Mouse (Mus musculus): ENCODE data around the gene Itpa. TPM values are rescaled to one million over a fixed set of nuclear protein-coding genes. Genes with fewer than 3 reads are reported as not detected.
A peak's percentile ranks its signal among the peaks of the same experiment; 100 is the strongest.

Itpa gene
- 150 and 154 TPM in 2 replicates for polyA plus RNA-seq (2016; fragmentation: Nextera tagmentation; extraction: Ambion mirVana)

- peaks cover 27% of the 10 kb centered on the region for H3K4me1 ChIP-seq
- peaks cover 21% of the 10 kb centered on the region for H3K36me3 ChIP-seq
- 1% methylated on average over 31 of the region's 31 CpGs for WGBS
- H3K4me3 ChIP-seq: peak within 1 kb of the TSS; percentile 79
- H3K27ac ChIP-seq: peak within 1 kb of the TSS; percentile 89
- DNase-seq (ENCODE audit: low spot score): peak; percentile 90
- H3K27me3 ChIP-seq (ENCODE audit: low read depth, poor library complexity, severe bottlenecking): no peaks in the 10 kb centered on the region
- H3K9me3 ChIP-seq (replicated peaks): no peaks in the 10 kb centered on the region
Measured at GRCm38 (mm10) chr2:130667559-130667958, at the start of gene Itpa. Gene Itpa (plus strand): TSS chr2:130667610.

GRCm38 (mm10) chr2:130618972-130619371 lies 48.4 kb upstream of the Itpa start:
- DNase-seq (ENCODE audit: low spot score): no peak
- no peaks in the 10 kb centered on the region for H3K9me3 ChIP-seq (replicated peaks)
- no peak overlapping the region for H3K4me3 ChIP-seq
- 94% methylated on average over 7 of the region's 7 CpGs for WGBS
- H3K27me3 ChIP-seq (ENCODE audit: low read depth, poor library complexity, severe bottlenecking): no peaks in the 10 kb centered on the region
- peaks cover 89% of the 10 kb centered on the region for H3K36me3 ChIP-seq
- no peaks in the 10 kb centered on the region for H3K4me1 ChIP-seq
- H3K27ac ChIP-seq: no peak overlapping the region

DNA sequence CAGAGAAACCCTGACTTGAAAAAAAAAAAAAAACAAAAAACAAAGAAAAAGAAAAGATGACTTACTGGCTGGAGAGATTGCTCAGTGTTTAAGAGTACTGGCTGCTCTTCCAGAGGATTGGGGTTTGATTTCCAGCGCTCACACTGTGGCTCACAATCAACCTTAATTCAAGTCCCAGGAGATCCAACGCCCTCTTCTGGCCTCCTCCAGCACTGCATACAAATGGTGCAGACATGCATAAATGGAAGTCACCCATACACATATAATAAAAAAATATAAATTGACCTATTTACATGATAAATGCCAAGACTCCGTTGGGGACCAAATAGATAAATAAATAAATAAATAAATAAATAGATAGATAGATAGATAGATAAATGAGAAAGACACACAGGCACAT lies 39.0 kb upstream of the Itpa start:
- Histone ChIP-seq H3K27me3 (ENCODE audit: low read depth, poor library complexity, severe bottlenecking) (peaks cover 7% of the 10 kb centered on the region), H3K27ac (no peak overlapping the region), H3K4me1 (peaks cover 17% of the 10 kb centered on the region), H3K36me3 (peaks cover 48% of the 10 kb centered on the region), H3K4me3 (peak overlapping the region; percentile 99; the same call in 1 of the 2 replicates), H3K9me3 (replicated peaks) (no peaks in the 10 kb centered on the region)
- DNase-seq (ENCODE audit: low spot score): no peak
- WGBS: 62% methylated on average over 3 of the region's 3 CpGs

GRCm38 (mm10) chr2:130629080-130629838 lies 38.2 kb upstream of the Itpa start:
- Histone ChIP-seq H3K4me3 (peak overlapping the region; percentile 99), H3K27me3 (ENCODE audit: low read depth, poor library complexity, severe bottlenecking) (peaks cover 15% of the 10 kb centered on the region), H3K4me1 (peaks cover 25% of the 10 kb centered on the region), H3K9me3 (replicated peaks) (no peaks in the 10 kb centered on the region), H3K36me3 (peaks cover 39% of the 10 kb centered on the region), H3K27ac (peak overlapping the region; percentile 90)
- DNase-seq (ENCODE audit: low spot score): no peak
- 2% methylated on average over 37 of the region's 37 CpGs for WGBS

- no peaks in the 10 kb centered on the region for H3K9me3 ChIP-seq (replicated peaks)
- peak; percentile 91 for DNase-seq (ENCODE audit: low spot score)
- peak within 1 kb of the TSS; percentile 99 for H3K4me3 ChIP-seq
- H3K4me1 ChIP-seq: peaks cover 31% of the 10 kb centered on the region
- peak within 1 kb of the TSS; percentile 90 for H3K27ac ChIP-seq
- WGBS: under 1% methylated on average over 25 of the region's 25 CpGs
- H3K36me3 ChIP-seq: peaks cover 34% of the 10 kb centered on the region
- H3K27me3 ChIP-seq (ENCODE audit: low read depth, poor library complexity, severe bottlenecking): peaks cover 21% of the 10 kb centered on the region
Measured at GRCm38 (mm10) chr2:130629839-130630203, 37.6 kb upstream of the Itpa start, which contains the start of the genes Fastkd5 and Ubox5. Gene Fastkd5 (minus strand): TSS chr2:130630027. Gene Ubox5 (minus strand): TSS chr2:130630038.

DNA sequence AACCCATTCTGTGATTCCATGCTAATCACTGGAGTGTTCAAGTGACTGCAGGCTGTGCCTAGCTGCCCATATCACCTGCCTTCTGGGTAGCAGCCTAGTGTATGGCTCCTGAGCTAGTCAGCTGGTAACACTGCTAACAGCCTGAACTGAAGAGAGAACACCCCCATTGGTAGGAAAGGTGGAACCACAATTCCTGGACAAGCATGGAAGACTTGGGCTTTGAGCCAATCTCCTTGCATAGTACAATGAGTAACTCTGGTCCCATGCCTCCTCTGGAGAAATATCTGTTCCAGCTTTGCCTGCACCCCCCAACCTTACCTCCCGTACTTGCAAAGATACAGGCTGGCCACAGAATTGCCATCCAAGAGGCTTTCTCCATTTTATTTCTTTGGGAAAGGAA lies 35.0 kb upstream of the Itpa start:
- H3K4me1 ChIP-seq: peaks cover 44% of the 10 kb centered on the region
- peaks cover 47% of the 10 kb centered on the region for H3K27me3 ChIP-seq (ENCODE audit: low read depth, poor library complexity, severe bottlenecking)
- H3K9me3 ChIP-seq (replicated peaks): no peaks in the 10 kb centered on the region
- no peak overlapping the region for H3K27ac ChIP-seq
- H3K4me3 ChIP-seq: no peak overlapping the region
- DNase-seq (ENCODE audit: low spot score): no peak
- 92% methylated on average over 1 of the region's 1 CpGs for WGBS
- peaks cover 8% of the 10 kb centered on the region for H3K36me3 ChIP-seq

- Histone ChIP-seq H3K36me3 (peaks cover 1% of the 10 kb centered on the region), H3K27ac (no peak overlapping the region), H3K4me3 (no peak overlapping the region), H3K27me3 (ENCODE audit: low read depth, poor library complexity, severe bottlenecking) (peaks cover 53% of the 10 kb centered on the region), H3K4me1 (peaks cover 48% of the 10 kb centered on the region), H3K9me3 (replicated peaks) (no peaks in the 10 kb centered on the region)
- WGBS: 58% methylated on average over 5 of the region's 5 CpGs
- no peak for DNase-seq (ENCODE audit: low spot score)
Measured at GRCm38 (mm10) chr2:130632887-130633675, 34.3 kb upstream of the Itpa start.

GRCm38 (mm10) chr2:130634006-130634738 lies 33.2 kb upstream of the Itpa start:
- H3K4me3 ChIP-seq: peak overlapping the region; percentile 58
- H3K36me3 ChIP-seq: no peaks in the 10 kb centered on the region
- H3K4me1 ChIP-seq: peaks cover 42% of the 10 kb centered on the region
- DNase-seq (ENCODE audit: low spot score): peak; percentile 43
- H3K9me3 ChIP-seq (replicated peaks): no peaks in the 10 kb centered on the region
- 12% methylated on average over 14 of the region's 14 CpGs for WGBS
- peaks cover 64% of the 10 kb centered on the region for H3K27me3 ChIP-seq (ENCODE audit: low read depth, poor library complexity, severe bottlenecking)
- peak overlapping the region; percentile 73; the same call in 1 of the 2 replicates for H3K27ac ChIP-seq

- WGBS: under 1% methylated on average over 38 of the region's 38 CpGs
- H3K4me3 ChIP-seq: peak overlapping the region; percentile 58
- peaks cover 41% of the 10 kb centered on the region for H3K4me1 ChIP-seq
- no peaks in the 10 kb centered on the region for H3K36me3 ChIP-seq
- peaks cover 71% of the 10 kb centered on the region for H3K27me3 ChIP-seq (ENCODE audit: low read depth, poor library complexity, severe bottlenecking)
- no peaks in the 10 kb centered on the region for H3K9me3 ChIP-seq (replicated peaks)
- peak; percentile 78 for DNase-seq (ENCODE audit: low spot score)
- peak overlapping the region; percentile 73 for H3K27ac ChIP-seq
Measured at GRCm38 (mm10) chr2:130634739-130635411, 32.5 kb upstream of the Itpa start.

GRCm38 (mm10) chr2:130635847-130636246 lies 31.6 kb upstream of the Itpa start:
- peaks cover 81% of the 10 kb centered on the region for H3K27me3 ChIP-seq (ENCODE audit: low read depth, poor library complexity, severe bottlenecking)
- H3K4me1 ChIP-seq: peaks cover 38% of the 10 kb centered on the region
- DNase-seq (ENCODE audit: low spot score): peak; percentile 51
- no peaks in the 10 kb centered on the region for H3K36me3 ChIP-seq
- H3K4me3 ChIP-seq: peak overlapping the region; percentile 58
- WGBS: 9% methylated on average over 21 of the region's 21 CpGs
- no peaks in the 10 kb centered on the region for H3K9me3 ChIP-seq (replicated peaks)
- no peak overlapping the region for H3K27ac ChIP-seq

- no peak overlapping the region for H3K4me3 ChIP-seq
- no peaks in the 10 kb centered on the region for H3K9me3 ChIP-seq (replicated peaks)
- DNase-seq (ENCODE audit: low spot score): no peak
- H3K27me3 ChIP-seq (ENCODE audit: low read depth, poor library complexity, severe bottlenecking): peaks cover 90% of the 10 kb centered on the region
- H3K27ac ChIP-seq: no peak overlapping the region
- H3K4me1 ChIP-seq: peaks cover 48% of the 10 kb centered on the region
- no peaks in the 10 kb centered on the region for H3K36me3 ChIP-seq
- 25% methylated on average over 16 of the region's 16 CpGs for WGBS
Measured at GRCm38 (mm10) chr2:130638101-130638611, 29.3 kb upstream of the Itpa start.

GRCm38 (mm10) chr2:130639276-130639675 lies 28.1 kb upstream of the Itpa start:
- no peak for DNase-seq (ENCODE audit: low spot score)
- WGBS: 70% methylated on average over 6 of the region's 6 CpGs

More at GRCm38 (mm10) chr2:130639276-130639675, 28.1 kb upstream of the Itpa start:
- Histone ChIP-seq H3K4me1 (peaks cover 39% of the 10 kb centered on the region), H3K36me3 (no peaks in the 10 kb centered on the region), H3K4me3 (no peak overlapping the region), H3K27ac (no peak overlapping the region), H3K27me3 (ENCODE audit: low read depth, poor library complexity, severe bottlenecking) (peaks cover 79% of the 10 kb centered on the region), H3K9me3 (replicated peaks) (no peaks in the 10 kb centered on the region)

Data from limb, embryonic 10.5 days (tissue).